Mouse (Mus musculus) megakaryocyte, embryonic 14.5 days (primary cell): ENCODE data around the gene Klhdc2.

Experiments used
- FLI1 ChIP-seq: IDR thresholded peaks from 2 replicates; pipeline ENCODE4 v1.6.1; 2012; ENCODE audit warnings: low read length, inconsistent platforms, mixed read lengths
- GATA1 ChIP-seq: IDR thresholded peaks from 3 replicates; pipeline ENCODE4 v1.6.1; 2012; ENCODE audit warnings: mixed read lengths, low read length, inconsistent platforms, borderline replicate concordance

- no peak for TF ChIP-seq GATA1
- no peak for TF ChIP-seq FLI1
These were observed 3.4 kb downstream of the Klhdc2 start for GRCm38 (mm10) chr12:69299831-69300230.
